Mouse (Mus musculus) MEL (cell line): ENCODE results near the gene Csrnp1. TPM values are rescaled to one million over a fixed set of nuclear protein-coding genes. Genes with fewer than 3 reads are reported as not detected.

Experiments
- DNase-seq: peaks from one replicate; pipeline ENCODE4 v3.0.0; 2011; ENCODE audit warnings: low read depth, low spot score
- H3K27ac ChIP-seq: 2 replicates; pipeline ENCODE4 v1.5.1; 2012; ENCODE audit warnings: low read depth, mild to moderate bottlenecking, control low read depth, low read length, moderate library complexity; ENCODE audit not compliant: control insufficient read depth
- H3K27me3 ChIP-seq, 2 experiments: fragments of 150-350 bp in 1 of 2; sonication (generic) in 1 of 2; 2 replicates each; pipeline ENCODE4 v1.6.1; 2012; ENCODE audit warnings: low read length in 2 of 2, mild to moderate bottlenecking in 2 of 2, improper control_type of control experiment in 1 of 2, moderate library complexity in 1 of 2; ENCODE audit not compliant: insufficient read depth in 2 of 2, control insufficient read depth in 1 of 2
- H3K36me3 ChIP-seq, 2 experiments: 2 replicates each; pipeline ENCODE4 v1.6.1; 2012 to 2014; ENCODE audit warnings: low read length in 2 of 2, improper control_type of control experiment in 1 of 2, inconsistent platforms in 1 of 2, mild to moderate bottlenecking in 1 of 2; ENCODE audit not compliant: insufficient read depth in 2 of 2, control insufficient read depth in 1 of 2
- H3K4me1 ChIP-seq, 2 experiments: fragments of 150-350 bp in 1 of 2; sonication (generic) in 1 of 2; 2 replicates each; pipeline ENCODE4 v1.6.1; 2012; ENCODE audit warnings: low read length in 2 of 2, improper control_type of control experiment in 1 of 2, mild to moderate bottlenecking in 1 of 2; ENCODE audit not compliant: insufficient read depth in 2 of 2, control insufficient read depth in 1 of 2
- H3K4me3 ChIP-seq, 2 experiments: fragments of 150-350 bp in 1 of 2; sonication (generic) in 1 of 2; 2 replicates each; pipeline ENCODE4 v1.5.1; 2012; ENCODE audit warnings: low read depth in 2 of 2, low read length in 2 of 2, mild to moderate bottlenecking in 2 of 2, moderate library complexity in 2 of 2, control low read depth in 1 of 2, improper control_type of control experiment in 1 of 2; ENCODE audit not compliant: control insufficient read depth in 1 of 2, insufficient read depth in 1 of 2
- H3K79me2 ChIP-seq: 2 replicates; pipeline ENCODE4 v1.6.1; 2012; ENCODE audit warnings: mild to moderate bottlenecking, low read length, moderate library complexity; ENCODE audit not compliant: control insufficient read depth, poor library complexity, insufficient read depth
- H3K9ac ChIP-seq: 2 replicates; pipeline ENCODE4 v1.6.1; 2012; ENCODE audit warnings: low read depth, mild to moderate bottlenecking, control low read depth, low read length, moderate library complexity; ENCODE audit not compliant: control insufficient read depth, poor library complexity, severe bottlenecking
- H3K9me3 ChIP-seq: fragments of 150-350 bp; sonication (generic); replicated peaks from 2 replicates; pipeline ENCODE4 v1.6.1; 2012; ENCODE audit warnings: mild to moderate bottlenecking, low read length, improper control_type of control experiment, moderate library complexity; ENCODE audit not compliant: insufficient read depth
- BHLHE40 ChIP-seq: IDR thresholded peaks from 2 replicates; pipeline ENCODE4 v1.6.1; 2012; ENCODE audit warnings: low read depth, mild to moderate bottlenecking, inconsistent platforms, low read length, improper control_type of control experiment, borderline replicate concordance
- CHD1 ChIP-seq: IDR thresholded peaks from 2 replicates; pipeline ENCODE4 v1.6.1; 2012; ENCODE audit warnings: low read depth, mild to moderate bottlenecking, inconsistent platforms, low read length, improper control_type of control experiment
- CHD2 ChIP-seq: IDR thresholded peaks from 2 replicates; pipeline ENCODE4 v1.6.1; 2011; ENCODE audit warnings: low read length, improper control_type of control experiment
- E2F4 ChIP-seq: IDR thresholded peaks from 2 replicates; pipeline ENCODE4 v1.6.1; 2011; ENCODE audit warnings: low read depth, low read length, improper control_type of control experiment, borderline replicate concordance
- EP300 ChIP-seq, 2 experiments: IDR thresholded peaks; 2 replicates each; pipeline ENCODE4 v1.6.1; 2011; ENCODE audit warnings: improper control_type of control experiment in 2 of 2, low read length in 2 of 2, low read depth in 1 of 2, mild to moderate bottlenecking in 1 of 2
- ETS1 ChIP-seq: IDR thresholded peaks from 2 replicates; pipeline ENCODE4 v1.6.1; 2012; ENCODE audit warnings: low read depth, mild to moderate bottlenecking, inconsistent platforms, low read length, improper control_type of control experiment, moderate library complexity
- GABPA ChIP-seq: IDR thresholded peaks from 2 replicates; pipeline ENCODE4 v1.6.1; 2012; ENCODE audit warnings: low read depth, mild to moderate bottlenecking, inconsistent platforms, low read length, improper control_type of control experiment, moderate library complexity
- JUND ChIP-seq: IDR thresholded peaks from 2 replicates; pipeline ENCODE4 v1.6.1; 2011; ENCODE audit warnings: low read depth, mild to moderate bottlenecking, improper control_type of control experiment, low read length
- KAT2A ChIP-seq: conservative IDR thresholded peaks from 2 replicates; pipeline ENCODE4 v1.6.1; 2012; ENCODE audit warnings: low read depth, low read length, improper control_type of control experiment, inconsistent platforms
- MAFK ChIP-seq: IDR thresholded peaks from 2 replicates; pipeline ENCODE4 v1.6.1; 2011; ENCODE audit warnings: low read depth, mild to moderate bottlenecking, low read length, improper control_type of control experiment, borderline replicate concordance
- MAX ChIP-seq: IDR thresholded peaks from 2 replicates; pipeline ENCODE4 v1.6.1; 2011; ENCODE audit warnings: low read length, improper control_type of control experiment
- MYB ChIP-seq: IDR thresholded peaks from 2 replicates; pipeline ENCODE4 v1.6.1; 2011; ENCODE audit warnings: mild to moderate bottlenecking, low read depth, low read length, improper control_type of control experiment
- MYC ChIP-seq: IDR thresholded peaks from 2 replicates; pipeline ENCODE4 v1.6.1; 2011; ENCODE audit warnings: low read depth, mild to moderate bottlenecking, low read length, improper control_type of control experiment, moderate library complexity
- NRF1 ChIP-seq: IDR thresholded peaks from 2 replicates; pipeline ENCODE4 v1.6.1; 2014; ENCODE audit warnings: low read depth, mild to moderate bottlenecking, inconsistent platforms, low read length, improper control_type of control experiment, moderate library complexity; ENCODE audit not compliant: poor library complexity, insufficient read depth, severe bottlenecking
- POLR2AphosphoS5 ChIP-seq: IDR thresholded peaks from 2 replicates; pipeline ENCODE4 v1.6.1; 2012; ENCODE audit warnings: low read depth, borderline replicate concordance, mild to moderate bottlenecking, inconsistent platforms, low read length, moderate library complexity, mixed read lengths
- TAL1 ChIP-seq: IDR thresholded peaks from 2 replicates; pipeline ENCODE4 v1.6.1; 2012; ENCODE audit warnings: mild to moderate bottlenecking, inconsistent platforms, low read length, moderate library complexity, mixed read lengths
- UBTF ChIP-seq: IDR thresholded peaks from 2 replicates; pipeline ENCODE4 v1.6.1; 2012; ENCODE audit warnings: low read depth, mild to moderate bottlenecking, inconsistent platforms, low read length, improper control_type of control experiment, moderate library complexity, borderline replicate concordance; ENCODE audit not compliant: insufficient read depth
- USF1 ChIP-seq: IDR thresholded peaks from 2 replicates; pipeline ENCODE4 v1.6.1; 2014; ENCODE audit warnings: low read depth, mild to moderate bottlenecking, inconsistent platforms, low read length, improper control_type of control experiment, moderate library complexity
- ZC3H11A ChIP-seq: IDR thresholded peaks from 2 replicates; pipeline ENCODE4 v1.6.1; 2012; ENCODE audit warnings: low read depth, mild to moderate bottlenecking, inconsistent platforms, low read length, improper control_type of control experiment
- ZKSCAN1 ChIP-seq: IDR thresholded peaks from 2 replicates; pipeline ENCODE4 v1.6.1; 2012; ENCODE audit warnings: low read depth, mild to moderate bottlenecking, inconsistent platforms, low read length, improper control_type of control experiment, moderate library complexity
- ZMIZ1 ChIP-seq: IDR thresholded peaks from 2 replicates; pipeline ENCODE4 v1.6.1; 2012; ENCODE audit warnings: low read depth, mild to moderate bottlenecking, inconsistent platforms, low read length, improper control_type of control experiment, moderate library complexity
- polyA plus RNA-seq, 2 experiments: library from polyadenylated mRNA; stranded (reverse) in 1 of 2; unstranded in 1 of 2; fragments of >175 nt in 1 of 2; fragments of >200 nt in 1 of 2; gene quantifications; 2 replicates each; pipeline versions ENCODE4 v1.2.1 to v1.2.4; 2012; ENCODE audit warnings: low replicate concordance in 2 of 2, low read depth in 1 of 2; ENCODE audit not compliant: insufficient read length in 2 of 2, insufficient read depth in 1 of 2, missing spikeins in 1 of 2
- total RNA-seq: library from RNA; depleted of rRNA; stranded (reverse); fragments of 300-350 nt; gene quantifications from 2 replicates; pipeline ENCODE4 v1.2.3, GENCODE M21; 2012

Gene Csrnp1
- total and polyA plus RNA-seq, 3 experiments: 3.7 to 8.1 TPM; not detected in 1

DNA sequence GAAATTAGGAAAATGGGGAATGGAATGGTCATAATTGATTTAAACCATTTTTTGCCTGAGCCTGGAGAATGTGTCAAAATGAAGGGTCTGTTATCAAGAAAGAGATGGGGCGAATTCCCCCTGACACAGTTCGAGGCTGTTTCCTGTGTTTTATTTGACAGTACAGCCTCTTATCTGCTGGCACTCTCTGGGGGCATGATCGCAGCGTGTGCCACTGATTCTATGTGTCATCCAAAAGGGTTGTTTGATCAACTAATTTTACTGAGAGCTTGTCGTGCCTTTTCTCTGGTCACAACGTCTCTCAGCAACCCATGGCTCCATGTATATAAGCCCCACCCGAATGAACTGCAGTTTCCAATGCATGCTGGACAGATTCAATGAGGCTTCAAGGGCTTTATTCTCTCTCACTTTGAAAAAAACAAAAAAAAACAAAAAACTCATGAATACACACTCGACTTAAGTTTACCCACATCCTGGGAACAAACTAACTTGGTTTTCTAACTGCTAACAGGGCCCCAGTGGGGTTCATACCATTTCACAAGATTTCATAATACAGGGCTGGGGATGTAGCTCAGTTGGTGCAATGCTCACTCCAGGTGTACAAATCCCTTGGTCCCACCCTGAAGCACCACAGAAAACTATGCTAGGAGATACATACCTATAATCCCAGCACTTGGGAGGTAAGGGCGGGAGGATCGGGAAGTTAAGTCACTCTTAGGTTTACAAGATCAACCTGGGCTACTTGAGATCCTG lies 8.8 kb upstream of the Csrnp1 start (continued):
- TF ChIP-seq TAL1: no peak
- no peak; the same call in 1 of the 2 replicates for TF ChIP-seq KAT2A
- no peak for TF ChIP-seq ZC3H11A
- TF ChIP-seq JUND: no peak
- no peak for TF ChIP-seq GABPA
- no peak for TF ChIP-seq UBTF
- no peak for TF ChIP-seq E2F4
- TF ChIP-seq POLR2AphosphoS5: no peak
- no peak for TF ChIP-seq CHD2
- TF ChIP-seq ZKSCAN1: no peak
- TF ChIP-seq MYC: no peak
- no peak for TF ChIP-seq ZMIZ1
- TF ChIP-seq CHD1: no peak
- peak; percentile 30 to 48; a peak in 2 of 4 replicates for TF ChIP-seq EP300 (IDR thresholded peaks at IDR 0.05; ENCODE audit: low read depth in 1 of 2, low read length in 2 of 2)
- TF ChIP-seq NRF1: no peak
- peak; percentile 24; the same call in 1 of the 2 replicates for TF ChIP-seq BHLHE40
- peak; percentile 60; the same call in 1 of the 2 replicates for TF ChIP-seq MAX

DNA sequence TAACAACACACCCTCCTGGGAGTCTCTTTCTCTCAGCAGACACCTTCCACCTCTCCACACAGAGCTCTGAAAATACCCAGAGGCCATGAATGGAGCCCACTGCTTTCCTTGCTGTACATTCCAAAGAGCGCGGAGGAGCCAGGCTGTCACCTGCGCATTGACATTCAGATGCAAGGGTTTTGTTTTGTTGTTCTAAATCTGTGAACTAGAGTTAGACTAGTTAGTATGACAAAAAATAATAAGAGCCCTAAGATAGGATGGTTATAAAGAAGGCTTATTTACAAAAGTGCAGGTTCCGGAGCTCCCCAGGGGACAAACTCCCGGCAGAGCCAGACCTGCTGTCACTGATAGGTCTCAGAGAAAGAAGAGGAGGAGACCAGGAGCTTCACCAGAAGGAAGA lies 6.9 kb upstream of the Csrnp1 start:
- Histone ChIP-seq H3K36me3 (peaks cover 0 to 12% of the 10 kb centered on the region in 2 experiments; a peak in 1 of 4 replicates), H3K9ac (no peak overlapping the region), H3K9me3 (no peaks in the 10 kb centered on the region), H3K4me1 (peaks cover 14 to 18% of the 10 kb centered on the region in 2 experiments), H3K79me2 (no peaks in the 10 kb centered on the region), H3K27ac (no peak overlapping the region), H3K27me3 (no peaks in the 10 kb centered on the region), H3K4me3 (no peak overlapping the region)
- no peak for DNase-seq
- TF ChIP-seq ETS1 (no peak), BHLHE40 (no peak), MYB (no peak), USF1 (no peak), CHD2 (no peak), ZC3H11A (no peak), UBTF (no peak), MYC (no peak), MAX (no peak), ZMIZ1 (no peak), MAFK (no peak), JUND (no peak), GABPA (no peak)
